Mouse (Mus musculus): ENCODE data around the gene Cdx2. TPM values are rescaled to one million over a fixed set of nuclear protein-coding genes. Genes with fewer than 3 reads are reported as not detected.

Gene Cdx2
- not detected for polyA plus RNA-seq (2017; shearing (Covaris generic))

GRCm38 (mm10) chr5:147306638-147307397, at the start of gene Cdx2:
TSS of gene Cdx2 (minus strand) at chr5:147307270.

DNA sequence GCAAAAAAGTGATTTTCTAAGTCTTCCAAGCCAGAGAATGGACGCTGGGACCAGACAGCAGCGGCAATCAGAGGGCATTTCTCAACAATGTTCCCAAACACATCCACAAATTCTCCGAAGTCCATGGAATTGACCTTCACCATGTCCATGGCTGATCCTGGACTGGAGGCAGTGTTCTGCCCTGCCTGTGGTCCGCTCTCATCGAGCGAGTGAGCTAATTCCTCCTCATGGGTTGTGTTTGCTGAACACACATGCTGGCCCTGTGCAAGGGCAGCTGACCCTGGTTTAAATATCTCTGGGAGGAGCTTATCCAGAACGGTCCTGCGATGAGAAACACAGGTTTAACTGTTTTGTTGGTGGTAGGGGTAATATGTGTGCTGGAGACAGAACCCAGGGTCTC, 15.1 kb upstream of the Cdx2 start, which contains the start of gene Urad:
Urad (minus strand) TSS at position 258 of the 400 bp plus-strand sequence.

DNA sequence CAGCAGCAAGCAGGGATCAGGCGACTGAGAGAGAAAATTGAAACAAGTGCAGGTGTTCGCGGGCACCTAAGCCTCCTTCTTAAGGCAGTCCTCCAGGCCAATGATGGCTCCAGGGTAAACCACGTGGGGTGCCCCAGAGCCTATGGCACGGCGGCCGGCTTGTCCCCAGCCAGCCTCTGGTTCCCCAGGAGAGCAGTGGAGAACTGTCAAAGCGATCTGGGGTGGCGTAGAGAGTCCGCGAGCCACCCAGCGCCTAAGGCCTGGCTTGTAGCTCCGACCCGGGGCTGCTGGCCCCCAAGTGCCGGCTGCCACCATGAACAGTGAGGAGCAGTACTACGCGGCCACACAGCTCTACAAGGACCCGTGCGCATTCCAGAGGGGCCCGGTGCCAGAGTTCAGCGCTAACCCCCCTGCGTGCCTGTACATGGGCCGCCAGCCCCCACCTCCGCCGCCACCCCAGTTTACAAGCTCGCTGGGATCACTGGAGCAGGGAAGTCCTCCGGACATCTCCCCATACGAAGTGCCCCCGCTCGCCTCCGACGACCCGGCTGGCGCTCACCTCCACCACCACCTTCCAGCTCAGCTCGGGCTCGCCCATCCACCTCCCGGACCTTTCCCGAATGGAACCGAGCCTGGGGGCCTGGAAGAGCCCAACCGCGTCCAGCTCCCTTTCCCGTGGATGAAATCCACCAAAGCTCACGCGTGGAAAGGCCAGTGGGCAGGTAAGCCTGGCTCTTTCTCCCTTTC, 37.0 kb downstream of the Cdx2 start, which contains the start of gene Pdx1:
Pdx1 (plus strand) TSS at position 34 of the 747 bp plus-strand sequence.

Other genes starting within 250 kb of the Cdx2 start
- gene Lnx2, start 230.7 kb downstream of the Cdx2 start, polyA plus RNA-seq (2017; shearing (Covaris generic)) = 79.5 TPM
- 184 TPM for gene Polr1d, start 230.2 kb downstream of the Cdx2 start, polyA plus RNA-seq (2017; shearing (Covaris generic))
- not detected for gene Gsx1, start 118.6 kb downstream of the Cdx2 start, polyA plus RNA-seq (2017; shearing (Covaris generic))
- gene Pdx1, start 37.3 kb downstream of the Cdx2 start, polyA plus RNA-seq (2017; shearing (Covaris generic)) = not detected
- gene Urad, start 15.2 kb upstream of the Cdx2 start, polyA plus RNA-seq (2017; shearing (Covaris generic)) = not detected
- gene Flt3, start 93.2 kb upstream of the Cdx2 start, polyA plus RNA-seq (2017; shearing (Covaris generic)) = 0.16 TPM
- gene Pan3, start 122.9 kb upstream of the Cdx2 start, polyA plus RNA-seq (2017; shearing (Covaris generic)) = 50.6 TPM